Mouse (Mus musculus) ES-Bruce4 (cell line): Measurements from ENCODE around the gene Azi2.

ENCODE experiments used
- EP300 ChIP-seq: IDR thresholded peaks from 2 replicates; pipeline ENCODE4 v1.6.1; 2011; ENCODE audit warnings: low read depth, low read length; ENCODE audit not compliant: insufficient read depth
- POLR2A ChIP-seq: IDR thresholded peaks from one replicate; pipeline ENCODE4 v1.8.1; 2011; ENCODE audit warnings: low read length; ENCODE audit not compliant: insufficient read depth

- TF ChIP-seq POLR2A (no peak), EP300 (no peak)
Observed at GRCm38 (mm10) chr9:118083834-118084233, 43.5 kb downstream of the Azi2 start.
